Mouse (Mus musculus): ENCODE measurements at regions not wholly inside any gene's neighbourhood (a gene's known extent, or its start where the extent isn't known, plus 50 kb on each side); places are given as distances from the start of the nearest gene placed in this dataset.

- Histone ChIP-seq H3K4me2 (replicated peaks; ENCODE audit: low read depth) (no peak overlapping the region), H3K9me3 (ENCODE audit: control insufficient read depth, low read length) (no peaks in the 10 kb centered on the region), H3K27ac (replicated peaks) (no peak overlapping the region), H3K36me3 (ENCODE audit: control insufficient read depth, insufficient read depth, low read length) (no peaks in the 10 kb centered on the region), H3K4me1 (replicated peaks; ENCODE audit: control insufficient read depth, insufficient read depth) (no peaks in the 10 kb centered on the region), H3K27me3 (ENCODE audit: control insufficient read depth, insufficient read depth, low read length) (no peaks in the 10 kb centered on the region), H3K9ac (ENCODE audit: low read length) (no peak overlapping the region), H3K4me3 (ENCODE audit: low read depth, low read length) (no peak overlapping the region)
- ATAC-seq (ENCODE audit: low FRiP score, low TSS enrichment) (no peak), DNase-seq (ENCODE audit: low spot score) (no peak)
- WGBS: 95% methylated on average over 1 of the region's 1 CpGs
- no peak for TF ChIP-seq CTCF (IDR thresholded peaks at IDR 0.05; ENCODE audit: low read depth)
These were observed 356.5 kb downstream of the Dnah5 start for GRCm38 (mm10) chr15:28560035-28560434.

GRCm38 (mm10) chr15:28595294-28595693 lies 391.7 kb downstream of the Dnah5 start:
- Histone ChIP-seq H3K4me1 (replicated peaks; ENCODE audit: control insufficient read depth, insufficient read depth) (no peaks in the 10 kb centered on the region), H3K4me3 (ENCODE audit: low read depth, low read length) (no peak overlapping the region), H3K4me2 (replicated peaks; ENCODE audit: low read depth) (no peak overlapping the region), H3K27me3 (ENCODE audit: control insufficient read depth, insufficient read depth, low read length) (no peaks in the 10 kb centered on the region), H3K9ac (ENCODE audit: low read length) (no peak overlapping the region), H3K36me3 (ENCODE audit: control insufficient read depth, insufficient read depth, low read length) (no peaks in the 10 kb centered on the region), H3K27ac (replicated peaks) (no peak overlapping the region), H3K9me3 (ENCODE audit: control insufficient read depth, low read length) (no peaks in the 10 kb centered on the region)
- ATAC-seq (ENCODE audit: low FRiP score, low TSS enrichment) (no peak), DNase-seq (ENCODE audit: low spot score) (no peak)
- TF ChIP-seq CTCF (IDR thresholded peaks at IDR 0.05; ENCODE audit: low read depth) (no peak), EP300 (optimal IDR thresholded peaks at IDR 0.05) (no peak)

GRCm38 (mm10) chr15:28595725-28596124 lies 392.2 kb downstream of the Dnah5 start:
- Histone ChIP-seq H3K36me3 (ENCODE audit: control insufficient read depth, insufficient read depth, low read length) (no peaks in the 10 kb centered on the region), H3K4me2 (replicated peaks; ENCODE audit: low read depth) (no peak overlapping the region), H3K9ac (ENCODE audit: low read length) (no peak overlapping the region), H3K4me1 (replicated peaks; ENCODE audit: control insufficient read depth, insufficient read depth) (no peaks in the 10 kb centered on the region), H3K27me3 (ENCODE audit: control insufficient read depth, insufficient read depth, low read length) (no peaks in the 10 kb centered on the region), H3K4me3 (ENCODE audit: low read depth, low read length) (no peak overlapping the region), H3K9me3 (ENCODE audit: control insufficient read depth, low read length) (no peaks in the 10 kb centered on the region), H3K27ac (replicated peaks) (no peak overlapping the region)
- DNase-seq (ENCODE audit: low spot score): no peak
- WGBS: 56% methylated on average over 4 of the region's 4 CpGs
- TF ChIP-seq CTCF (IDR thresholded peaks at IDR 0.05; ENCODE audit: low read depth) (no peak), EP300 (optimal IDR thresholded peaks at IDR 0.05) (no peak)
- ATAC-seq (ENCODE audit: low FRiP score, low TSS enrichment): no peak

- TF ChIP-seq CTCF (IDR thresholded peaks at IDR 0.05; ENCODE audit: low read depth): no peak
- no peak for TF ChIP-seq EP300 (optimal IDR thresholded peaks at IDR 0.05)
- H3K27ac ChIP-seq (replicated peaks): no peak overlapping the region
- no peak overlapping the region for H3K9ac ChIP-seq (ENCODE audit: low read length)
- no peak overlapping the region for H3K4me2 ChIP-seq (replicated peaks; ENCODE audit: low read depth)
- DNase-seq (ENCODE audit: low spot score) (no peak), ATAC-seq (ENCODE audit: low FRiP score, low TSS enrichment) (no peak)
- H3K27me3 ChIP-seq (ENCODE audit: control insufficient read depth, insufficient read depth, low read length): no peaks in the 10 kb centered on the region
- 73% methylated on average over 5 of the region's 5 CpGs for WGBS
- no peaks in the 10 kb centered on the region for H3K4me1 ChIP-seq (replicated peaks; ENCODE audit: control insufficient read depth, insufficient read depth)
- H3K9me3 ChIP-seq (ENCODE audit: control insufficient read depth, low read length): no peaks in the 10 kb centered on the region
- H3K4me3 ChIP-seq (ENCODE audit: low read depth, low read length): no peak overlapping the region
- no peaks in the 10 kb centered on the region for H3K36me3 ChIP-seq (ENCODE audit: control insufficient read depth, insufficient read depth, low read length)
These were observed 396.6 kb downstream of the Dnah5 start for GRCm38 (mm10) chr15:28600132-28600531.

- Histone ChIP-seq H3K4me2 (replicated peaks; ENCODE audit: low read depth) (no peak overlapping the region), H3K4me1 (replicated peaks; ENCODE audit: control insufficient read depth, insufficient read depth) (no peaks in the 10 kb centered on the region), H3K4me3 (ENCODE audit: low read depth, low read length) (no peak overlapping the region), H3K27ac (replicated peaks) (no peak overlapping the region), H3K9ac (ENCODE audit: low read length) (no peak overlapping the region), H3K9me3 (ENCODE audit: control insufficient read depth, low read length) (no peaks in the 10 kb centered on the region), H3K36me3 (ENCODE audit: control insufficient read depth, insufficient read depth, low read length) (no peaks in the 10 kb centered on the region), H3K27me3 (ENCODE audit: control insufficient read depth, insufficient read depth, low read length) (no peaks in the 10 kb centered on the region)
- 75% methylated on average over 3 of the region's 3 CpGs for WGBS
- ATAC-seq (ENCODE audit: low FRiP score, low TSS enrichment) (no peak), DNase-seq (ENCODE audit: low spot score) (no peak)
- TF ChIP-seq EP300 (optimal IDR thresholded peaks at IDR 0.05) (no peak), CTCF (IDR thresholded peaks at IDR 0.05; ENCODE audit: low read depth) (no peak)
These were observed 412.1 kb downstream of the Dnah5 start for GRCm38 (mm10) chr15:28615662-28616061.

- 30% methylated on average over 3 of the region's 3 CpGs for WGBS
- H3K9me3 ChIP-seq (ENCODE audit: control insufficient read depth, low read length): no peaks in the 10 kb centered on the region
- DNase-seq (ENCODE audit: low spot score) (no peak), ATAC-seq (ENCODE audit: low FRiP score, low TSS enrichment) (no peak)
- H3K27me3 ChIP-seq (ENCODE audit: control insufficient read depth, insufficient read depth, low read length): no peaks in the 10 kb centered on the region
- no peak overlapping the region for H3K27ac ChIP-seq (replicated peaks)
- H3K4me1 ChIP-seq (replicated peaks; ENCODE audit: control insufficient read depth, insufficient read depth): no peaks in the 10 kb centered on the region
- no peak overlapping the region for H3K9ac ChIP-seq (ENCODE audit: low read length)
- TF ChIP-seq EP300 (optimal IDR thresholded peaks at IDR 0.05): no peak
- TF ChIP-seq CTCF (IDR thresholded peaks at IDR 0.05; ENCODE audit: low read depth): no peak
- H3K4me3 ChIP-seq (ENCODE audit: low read depth, low read length): no peak overlapping the region
- H3K36me3 ChIP-seq (ENCODE audit: control insufficient read depth, insufficient read depth, low read length): no peaks in the 10 kb centered on the region
- H3K4me2 ChIP-seq (replicated peaks; ENCODE audit: low read depth): no peak overlapping the region
These were observed 436.8 kb downstream of the Dnah5 start for GRCm38 (mm10) chr15:28640349-28640748.
